Mouse (Mus musculus) left cerebral cortex, postnatal 25 days (tissue): Measurements from ENCODE around the gene Ptprm. TPM values are rescaled to one million over a fixed set of nuclear protein-coding genes. Genes with fewer than 3 reads are reported as not detected.

Experiments
- DNase-seq, 2 experiments: peaks; one replicate each; pipeline ENCODE4 v3.0.0; 2022; ENCODE audit warnings: low spot score in 2 of 2, mixed read lengths in 1 of 2
- intact Hi-C: fragments of 180-260 bp; cut with DNase I; formaldehyde crosslinking; loops from one replicate; pipeline ENCODE4 v1.15.1; 2025
- total RNA-seq, 2 experiments: library from RNA; stranded (reverse); gene quantifications; 2 replicates each; pipeline ENCODE4 v1.2.3; 2021

Gene Ptprm
- total RNA-seq, 2 experiments from 2014 or later = 31.6 to 37.3 TPM

DNA sequence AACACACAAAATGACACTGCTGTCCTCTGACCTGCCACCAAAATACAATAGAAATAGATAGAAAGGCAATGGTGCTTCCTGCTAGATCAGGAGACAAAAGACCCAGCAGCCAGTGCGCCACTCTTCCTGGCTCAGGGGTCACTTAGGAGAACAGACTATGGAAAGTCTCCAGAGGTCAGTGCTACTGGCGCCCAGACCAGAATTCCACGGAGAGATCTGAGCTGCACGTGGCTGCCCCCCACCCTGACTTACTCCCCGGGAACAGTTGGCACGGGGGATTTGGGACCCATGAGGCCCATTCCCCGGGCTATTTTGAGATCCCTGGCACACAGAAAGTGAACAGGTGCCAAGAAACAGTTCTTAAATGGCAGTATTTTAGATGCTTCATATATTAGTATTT lies 183.6 kb downstream of the Ptprm start:
- intact Hi-C loops = loop anchor here (10.0 kb wide), 3 partner anchors 414 to 586 kb away; no protein-coding TSS in a partner anchor
- no peak for DNase-seq

- intact Hi-C loops = no loop called here
- no peak for DNase-seq
Observed at GRCm38 (mm10) chr17:67165876-67166275, 188.4 kb downstream of the Ptprm start.

GRCm38 (mm10) chr17:67159611-67160010 lies 194.6 kb downstream of the Ptprm start:
- DNase-seq = no peak

GRCm38 (mm10) chr17:67157089-67157752 lies 197.0 kb downstream of the Ptprm start:
- peak in 1 of 2 experiments; percentile 40 for DNase-seq
- intact Hi-C loops = no loop called here

More at GRCm38 (mm10) chr17:67159611-67160010, 194.6 kb downstream of the Ptprm start:
- intact Hi-C loops = no loop called here

DNA sequence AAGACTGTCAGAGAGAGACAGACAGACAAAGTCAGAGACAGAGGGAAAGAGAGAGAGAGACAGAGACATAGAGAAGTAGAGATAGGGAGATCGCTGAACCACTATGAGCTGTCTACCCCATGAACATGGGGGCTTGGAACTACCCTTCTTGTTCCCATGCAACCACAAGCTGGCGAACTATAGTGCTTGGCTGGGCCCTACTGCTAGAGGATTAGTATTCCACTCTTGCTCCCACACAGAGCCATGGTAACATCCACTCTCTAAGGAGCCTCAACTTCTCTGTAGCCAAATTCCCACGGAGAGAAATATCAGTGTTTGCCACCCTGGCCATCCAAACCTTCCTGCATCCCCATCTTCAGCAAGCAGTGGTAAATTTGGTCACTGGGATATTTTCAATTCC lies 202.0 kb downstream of the Ptprm start:
- DNase-seq = no peak
- intact Hi-C loops = no loop called here

DNA sequence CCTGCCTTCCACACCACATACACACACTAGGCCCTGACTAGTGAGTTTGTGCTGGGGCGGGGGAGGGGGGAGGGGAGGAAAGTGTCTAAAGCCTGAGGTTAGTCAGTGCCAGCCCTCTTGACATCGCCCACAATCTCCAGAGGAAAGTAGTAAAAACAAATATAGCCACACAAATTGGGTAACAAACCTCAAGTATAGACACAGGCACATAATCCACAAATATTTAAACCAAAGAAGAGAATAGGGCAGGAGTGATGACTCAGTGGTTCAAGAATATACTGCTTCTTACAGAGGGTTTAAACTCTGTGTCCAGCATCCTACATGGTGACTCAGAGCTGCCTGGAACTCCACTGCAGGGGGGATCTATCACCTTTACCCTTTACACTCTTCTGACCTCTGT lies 203.8 kb downstream of the Ptprm start:
- no peak for DNase-seq
- intact Hi-C loops = no loop called here

DNA sequence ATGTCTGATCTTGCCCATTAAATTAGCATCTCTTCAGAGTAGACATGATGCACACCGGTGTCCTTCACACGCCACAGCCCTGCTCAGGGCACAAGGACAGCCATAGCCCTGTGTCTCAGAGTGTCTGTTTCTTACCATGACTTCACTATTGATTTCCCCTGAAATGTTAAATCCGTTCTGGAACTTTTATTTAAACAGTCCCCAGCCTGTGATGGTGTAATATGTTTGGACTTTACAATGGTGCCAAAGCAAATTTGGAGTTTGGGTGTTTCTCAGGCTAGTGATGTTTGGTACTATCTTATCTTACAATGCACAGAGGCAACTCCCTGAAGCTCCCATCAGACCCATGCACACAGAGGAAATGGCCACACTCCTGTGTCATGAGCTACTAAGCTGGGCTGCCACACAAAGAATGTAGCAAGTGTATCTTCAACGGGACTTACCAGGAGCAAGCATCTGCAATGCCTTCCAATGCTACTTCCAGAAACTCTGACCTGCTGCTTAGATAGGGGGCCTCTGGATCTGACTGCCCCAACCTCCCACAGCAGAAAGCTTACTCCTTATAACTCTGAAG lies 212.0 kb downstream of the Ptprm start:
- intact Hi-C loops = loop anchor here (5.0 kb wide), 1 partner anchor 210 kb away; the partner anchor contains the start of gene Ptprm
- DNase-seq = no peak

- intact Hi-C loops = loop anchor here (5.0 kb wide), 1 partner anchor 212 kb away; the partner anchor contains the start of gene Ptprm
- DNase-seq = no peak
Observed at GRCm38 (mm10) chr17:67140502-67140901, 213.8 kb downstream of the Ptprm start.

DNA sequence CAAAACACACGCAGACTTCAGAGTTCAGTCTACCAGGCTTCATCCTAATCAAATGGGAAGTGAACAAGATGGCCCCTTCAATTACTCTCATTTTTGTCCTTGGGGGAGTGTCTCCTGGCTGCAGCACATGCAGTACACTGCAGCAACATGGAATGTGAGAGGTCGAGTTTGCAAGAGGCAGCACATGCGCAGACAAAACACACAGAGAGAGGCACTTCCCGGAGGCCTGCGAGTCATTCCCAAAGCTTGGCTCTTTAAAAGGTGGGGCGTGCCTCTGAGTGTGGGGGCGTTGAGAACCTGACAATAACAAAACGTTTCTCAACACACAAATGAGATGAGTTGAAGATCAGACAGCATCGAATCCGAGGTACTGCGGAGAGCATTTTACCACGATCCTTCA lies 215.3 kb downstream of the Ptprm start:
- intact Hi-C loops = no loop called here

DNA sequence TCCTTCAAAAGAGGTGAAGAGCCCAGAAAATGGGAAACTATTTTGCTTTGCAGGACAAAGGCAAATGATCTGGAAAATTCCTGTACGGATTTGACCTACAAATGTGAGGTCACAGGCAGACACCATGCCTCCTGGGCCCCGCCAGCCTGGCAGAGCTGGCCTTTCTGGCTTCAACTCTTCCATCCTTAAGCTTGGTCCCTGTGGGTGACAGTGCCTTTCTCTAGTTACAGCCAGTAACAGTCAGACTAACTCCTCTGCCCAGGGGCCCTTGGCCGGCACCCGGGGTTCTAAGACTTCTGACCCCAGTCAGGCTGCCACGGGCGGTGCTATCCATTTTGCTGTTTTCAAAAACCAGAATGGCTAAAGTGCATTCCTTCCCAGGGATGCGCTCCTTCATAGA lies 217.4 kb downstream of the Ptprm start:
- no peak for DNase-seq
- intact Hi-C loops = no loop called here

More for the DNA sequence above, 215.3 kb downstream of the Ptprm start:
- DNase-seq = no peak

- intact Hi-C loops = no loop called here
- DNase-seq = peak in 1 of 2 experiments; percentile 68
Observed at GRCm38 (mm10) chr17:67136421-67136820, 217.8 kb downstream of the Ptprm start.

GRCm38 (mm10) chr17:67134235-67134634 lies 220.0 kb downstream of the Ptprm start:
- intact Hi-C loops = no loop called here
- no peak for DNase-seq

- intact Hi-C loops = no loop called here
Observed at GRCm38 (mm10) chr17:67133440-67134103, 220.7 kb downstream of the Ptprm start.

DNA sequence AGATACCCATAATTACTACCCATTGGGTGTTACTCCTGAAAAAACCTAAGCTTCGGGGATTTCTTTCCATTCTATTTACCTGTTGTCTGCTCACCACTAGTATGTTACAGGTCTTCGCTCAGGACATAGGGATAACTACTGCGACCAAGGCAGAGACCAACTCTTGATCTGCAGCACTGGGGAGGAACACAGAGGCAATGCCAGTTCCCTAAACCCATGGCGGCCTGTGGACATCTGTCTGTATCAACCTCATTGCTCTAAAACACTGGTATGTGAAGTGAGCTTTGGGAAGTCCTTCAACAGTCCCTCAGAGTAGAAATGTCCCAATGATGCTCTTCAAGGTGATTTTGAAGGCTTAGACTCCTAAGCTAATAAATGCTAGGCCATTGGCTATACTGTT lies 221.2 kb downstream of the Ptprm start:
- no peak for DNase-seq
- intact Hi-C loops = no loop called here

More at GRCm38 (mm10) chr17:67133440-67134103, 220.7 kb downstream of the Ptprm start:
- peak; percentile 23 to 59 for DNase-seq

GRCm38 (mm10) chr17:67127530-67127929 lies 226.7 kb downstream of the Ptprm start:
- DNase-seq = peak; percentile 27 to 71
- intact Hi-C loops = no loop called here

DNA sequence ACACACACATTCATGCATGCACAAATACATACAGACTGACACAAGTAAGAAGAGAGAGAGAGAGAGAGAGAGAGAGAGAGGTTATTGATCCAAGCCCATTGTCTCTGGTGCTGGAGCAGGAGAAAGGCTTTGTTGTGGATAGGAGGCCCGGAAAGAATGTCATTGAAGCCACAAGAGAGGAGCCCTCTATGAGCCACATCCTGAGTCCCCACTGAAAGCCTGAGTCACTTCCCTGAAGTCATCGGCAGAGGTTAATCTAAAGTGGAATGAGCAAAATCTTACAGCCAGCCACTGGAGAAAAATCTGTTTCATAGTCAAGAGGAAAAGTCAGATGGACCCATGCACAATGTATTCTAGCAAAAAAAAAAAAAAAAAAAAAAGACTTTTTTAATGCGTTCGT lies 228.7 kb downstream of the Ptprm start:
- intact Hi-C loops = no loop called here

DNA sequence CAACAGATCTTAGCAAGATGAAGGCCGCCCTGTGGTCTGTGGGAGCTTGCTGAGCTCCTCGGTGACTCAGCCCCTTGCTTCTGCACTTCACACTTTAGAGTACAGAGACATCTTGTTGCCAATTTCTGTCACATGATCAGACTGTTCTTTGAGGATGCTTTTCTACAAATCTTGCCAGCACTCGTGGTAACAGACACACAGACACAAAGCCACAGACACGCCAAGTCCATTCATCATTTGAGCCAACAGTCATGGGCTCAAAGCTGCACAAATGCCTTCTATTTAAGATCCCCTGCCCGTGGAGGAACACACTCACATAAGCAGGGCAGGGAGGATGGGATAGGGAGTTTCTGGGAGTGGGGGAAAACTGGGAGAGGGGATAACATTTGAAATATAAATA lies 230.0 kb downstream of the Ptprm start:
- intact Hi-C loops = loop anchor here (5.0 kb wide), 1 partner anchor 112 kb away; no protein-coding TSS in a partner anchor
- DNase-seq = peak in 1 of 2 experiments; percentile 63

More for the DNA sequence above, 228.7 kb downstream of the Ptprm start:
- no peak for DNase-seq

DNA sequence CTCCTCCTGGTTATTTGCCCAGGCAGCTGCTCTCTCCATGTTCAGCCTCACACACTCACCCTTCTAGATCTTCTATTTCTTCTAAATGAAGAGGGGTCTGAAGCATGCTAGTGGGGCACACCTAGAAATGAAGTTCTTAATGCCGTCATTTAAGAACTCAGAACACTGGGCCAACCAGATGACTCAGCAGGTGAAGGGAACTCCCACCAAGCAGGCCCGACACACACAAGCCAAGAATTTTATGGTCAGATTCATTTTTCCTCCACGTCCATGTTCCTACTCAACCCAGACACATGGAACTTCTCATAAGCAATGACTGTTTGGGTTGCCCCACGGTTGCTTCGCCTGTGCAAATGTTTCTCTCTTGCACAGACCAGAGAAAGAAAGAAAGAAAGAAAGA lies 230.5 kb downstream of the Ptprm start:
- intact Hi-C loops = loop anchor here (5.0 kb wide), 1 partner anchor 111 kb away; no protein-coding TSS in a partner anchor
- no peak for DNase-seq

- intact Hi-C loops = loop anchor here (5.0 kb wide), 1 partner anchor 109 kb away; no protein-coding TSS in a partner anchor
- DNase-seq = peak in 1 of 2 experiments; percentile 68
Observed at GRCm38 (mm10) chr17:67120863-67121262, 233.4 kb downstream of the Ptprm start.

DNA sequence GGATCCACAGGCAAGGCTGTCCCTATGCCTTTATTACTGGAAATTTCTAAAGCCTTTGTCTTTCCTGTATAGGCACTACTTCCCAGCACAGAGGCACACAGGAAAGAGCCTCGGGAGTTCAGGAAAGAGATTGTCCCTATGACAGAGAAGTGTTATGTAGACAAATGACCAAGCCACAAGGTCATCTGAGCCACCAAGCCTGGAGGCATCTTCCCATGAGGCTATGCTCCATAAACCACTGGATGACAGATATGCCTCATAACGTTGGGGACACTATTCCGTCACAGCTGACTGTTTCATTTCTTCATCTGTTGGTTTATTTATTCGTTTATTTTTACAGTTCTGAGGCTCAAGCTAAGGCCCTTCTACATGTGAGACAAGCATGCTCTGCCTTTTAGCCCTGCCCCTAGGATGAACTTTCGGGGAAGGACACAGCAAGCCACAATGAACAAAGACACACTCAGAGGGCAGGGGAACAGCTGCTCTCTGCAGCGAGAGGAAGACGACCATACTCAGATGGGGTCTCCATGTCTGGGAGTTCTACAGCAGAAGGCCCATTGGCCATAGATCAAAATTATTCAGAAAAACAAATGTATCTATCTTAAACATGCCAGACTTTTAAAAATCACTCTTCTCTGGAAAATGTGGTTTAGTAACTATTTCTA lies 235.4 kb downstream of the Ptprm start:
- intact Hi-C loops = no loop called here
- no peak for DNase-seq
